Mouse (Mus musculus) G1E (cell line): ENCODE measurements at regions not wholly inside any gene's neighbourhood (a gene's known extent, or its start where the extent isn't known, plus 50 kb on each side); places are given as distances from the start of the nearest gene placed in this dataset.

ENCODE experiments used
- CTCF ChIP-seq: IDR thresholded peaks from 2 replicates; pipeline ENCODE4 v1.5.1; 2012; ENCODE audit warnings: low read depth, low read length, inconsistent platforms, mixed read lengths
- POLR2AphosphoS5 ChIP-seq: IDR thresholded peaks from 2 replicates; pipeline ENCODE4 v1.6.1; 2012; ENCODE audit warnings: low read depth, low read length, inconsistent platforms; ENCODE audit not compliant: insufficient replicate concordance
- TAL1 ChIP-seq: conservative IDR thresholded peaks from 2 replicates; pipeline ENCODE4 v1.6.1; 2012; ENCODE audit warnings: low read depth, low read length, inconsistent platforms, mixed read lengths

- TF ChIP-seq CTCF = no peak
- no peak for TF ChIP-seq TAL1
- no peak for TF ChIP-seq POLR2AphosphoS5
Measured at GRCm38 (mm10) chr16:50009542-50009941, 209.2 kb downstream of the Cd47 start.
